Mouse (Mus musculus) embryonic facial prominence, embryonic 14.5 days (tissue): ENCODE measurements around the gene Uqcrc2. TPM values are rescaled to one million over a fixed set of nuclear protein-coding genes. Genes with fewer than 3 reads are reported as not detected.

Experiments
- ATAC-seq: fragments of 200-750 bp; cut with Nextera tagmentation; 2 replicates; pipeline ENCODE4 v1.8.0; 2017; ENCODE audit warnings: low read depth, moderate number of reproducible peaks, moderate TSS enrichment
- DNase-seq: peaks from one replicate; pipeline ENCODE4 v3.0.0-alpha.2; 2015; ENCODE audit warnings: low spot score
- H3K27ac ChIP-seq: fragments of 300-500 bp; sonication (generic); replicated peaks from 2 replicates; pipeline ENCODE4 v1.5.1; 2014; ENCODE audit warnings: low read depth, mild to moderate bottlenecking, low read length, moderate library complexity
- H3K27me3 ChIP-seq: fragments of 300-500 bp; sonication (generic); replicated peaks from 2 replicates; pipeline ENCODE4 v1.6.1; 2014; ENCODE audit warnings: low read length; ENCODE audit not compliant: control insufficient read depth, insufficient read depth
- H3K36me3 ChIP-seq: fragments of 300-500 bp; sonication (generic); 2 replicates; pipeline ENCODE4 v1.6.1; 2014; ENCODE audit warnings: low read length, mixed read lengths; ENCODE audit not compliant: control insufficient read depth, insufficient read depth
- H3K4me1 ChIP-seq: fragments of 300-500 bp; sonication (generic); 2 replicates; pipeline ENCODE4 v1.6.1; 2014; ENCODE audit warnings: antibody characterized with exemption, low read length; ENCODE audit not compliant: control insufficient read depth, insufficient read depth
- H3K4me2 ChIP-seq: fragments of 300-500 bp; sonication (generic); 2 replicates; pipeline ENCODE4 v1.6.1; 2014; ENCODE audit warnings: low read depth, mild to moderate bottlenecking, low read length, moderate library complexity, mixed read lengths
- H3K4me3 ChIP-seq: fragments of 300-500 bp; sonication (generic); 2 replicates; pipeline ENCODE4 v1.5.1; 2014; ENCODE audit warnings: low read depth, mild to moderate bottlenecking, low read length
- H3K9ac ChIP-seq: fragments of 300-500 bp; sonication (generic); 2 replicates; pipeline ENCODE4 v1.6.1; 2014; ENCODE audit warnings: low read depth, mild to moderate bottlenecking, low read length, moderate library complexity, mixed read lengths
- H3K9me3 ChIP-seq: fragments of 300-500 bp; sonication (generic); 2 replicates; pipeline ENCODE4 v1.6.1; 2016; ENCODE audit warnings: low read length; ENCODE audit not compliant: control insufficient read depth
- WGBS: fragments of 180-500 bp; shearing (Covaris S2); extraction: QIAGEN DNeasy Blood & Tissue Kit; methylation state at CpG from one replicate; pipeline ENCODE4 v1.1.7; 2014; 5-methylcytosine and 5-hydroxymethylcytosine counted together
- polyA plus RNA-seq: library from polyadenylated mRNA; unstranded; fragments of >200 nt; fragmentation: Nextera tagmentation; extraction: Ambion mirVana; gene quantifications from 2 replicates; pipeline ENCODE4 v1.2.1, GENCODE M21; 2014

The Uqcrc2 gene
- polyA plus RNA-seq, 1 experiment from 2014 or later, result 221 TPM

- 0% methylated on average over 28 of the region's 32 CpGs for WGBS
- DNase-seq, result no peak
- H3K27me3 ChIP-seq, result no peaks in the 10 kb centered on the region
- H3K36me3 ChIP-seq, result peaks cover 29% of the 10 kb centered on the region
- H3K27ac ChIP-seq, result peak overlapping the region; percentile 96
- peak overlapping the region; percentile 97 for H3K9ac ChIP-seq
- H3K4me2 ChIP-seq, result peak overlapping the region; percentile 90
- H3K9me3 ChIP-seq, result no peaks in the 10 kb centered on the region
- H3K4me3 ChIP-seq, result peak overlapping the region; percentile 97
- ATAC-seq, result peak; percentile 65
- peaks cover 15% of the 10 kb centered on the region for H3K4me1 ChIP-seq
Observed at GRCm38 (mm10) chr7:120635362-120635781, 396 bp downstream of the Uqcrc2 start.

DNA sequence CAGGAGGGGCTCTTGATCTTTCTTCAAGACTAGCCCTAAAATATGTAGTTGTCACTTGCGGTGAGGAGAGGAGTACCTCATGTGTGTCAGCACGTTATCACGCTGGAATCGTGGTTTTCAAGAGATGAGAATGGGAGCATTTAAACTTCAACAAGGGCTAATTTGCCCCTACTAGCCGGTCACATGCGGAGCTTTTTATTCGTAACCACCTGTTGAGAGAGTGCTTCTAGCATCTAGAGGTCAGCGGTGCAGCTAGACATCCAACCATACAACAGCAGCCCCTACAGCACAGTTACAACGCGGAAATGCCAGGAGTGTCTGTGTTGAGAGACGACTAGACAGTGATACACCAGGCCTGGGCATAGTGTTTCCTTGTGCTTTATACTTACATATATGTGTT lies 845 bp downstream of the Uqcrc2 start:
- Histone ChIP-seq H3K27me3 (no peaks in the 10 kb centered on the region), H3K4me1 (peaks cover 15% of the 10 kb centered on the region), H3K36me3 (peaks cover 34% of the 10 kb centered on the region), H3K9me3 (no peaks in the 10 kb centered on the region), H3K27ac (peak overlapping the region; percentile 96; the same call in 1 of the 2 replicates), H3K4me2 (peak overlapping the region; percentile 90), H3K4me3 (peak overlapping the region; percentile 97), H3K9ac (peak overlapping the region; percentile 97)
- DNase-seq (peak; percentile 24), ATAC-seq (no peak)
- WGBS, result 1% methylated on average over 11 of the region's 11 CpGs

- DNase-seq (no peak), ATAC-seq (no peak)
- H3K4me1 ChIP-seq, result no peaks in the 10 kb centered on the region
- no peak overlapping the region for H3K4me3 ChIP-seq
- peaks cover 89% of the 10 kb centered on the region for H3K36me3 ChIP-seq
- no peaks in the 10 kb centered on the region for H3K9me3 ChIP-seq
- no peaks in the 10 kb centered on the region for H3K27me3 ChIP-seq
- H3K4me2 ChIP-seq, result no peak overlapping the region
- WGBS, result 64% methylated on average over 4 of the region's 4 CpGs
- no peak overlapping the region for H3K27ac ChIP-seq
- no peak overlapping the region for H3K9ac ChIP-seq
Observed at GRCm38 (mm10) chr7:120643217-120643616, 8.2 kb downstream of the Uqcrc2 start.

DNA sequence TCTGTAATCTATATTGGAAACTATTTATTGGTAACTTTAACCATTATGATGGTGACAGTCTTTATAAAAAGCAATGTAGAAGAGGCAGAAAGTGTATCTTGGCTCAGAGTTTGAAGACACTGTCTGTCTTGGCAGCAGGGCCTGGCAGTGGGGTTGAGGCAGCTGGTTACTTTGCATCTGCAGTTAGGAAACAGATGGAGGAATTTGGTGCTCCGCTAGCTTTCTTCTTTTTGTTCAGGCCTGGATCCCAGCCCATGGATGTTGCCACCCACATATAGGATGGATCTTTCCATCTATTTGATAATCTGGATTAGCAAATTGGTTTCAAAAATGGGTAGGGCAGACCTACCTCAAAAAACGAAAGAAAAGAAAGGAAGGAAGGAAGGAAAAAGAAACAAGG lies 12.9 kb downstream of the Uqcrc2 start:
- no peaks in the 10 kb centered on the region for H3K4me1 ChIP-seq
- 87% methylated on average over 2 of the region's 2 CpGs for WGBS
- no peaks in the 10 kb centered on the region for H3K9me3 ChIP-seq
- no peak for DNase-seq
- no peak overlapping the region for H3K27ac ChIP-seq
- H3K36me3 ChIP-seq, result peaks cover 93% of the 10 kb centered on the region
- no peak for ATAC-seq
- no peak overlapping the region for H3K4me3 ChIP-seq
- H3K27me3 ChIP-seq, result no peaks in the 10 kb centered on the region
- no peak overlapping the region for H3K9ac ChIP-seq
- H3K4me2 ChIP-seq, result no peak overlapping the region

GRCm38 (mm10) chr7:120662079-120662478 lies 27.1 kb downstream of the Uqcrc2 start:
- Histone ChIP-seq H3K27ac (no peak overlapping the region), H3K4me3 (no peak overlapping the region), H3K9me3 (no peaks in the 10 kb centered on the region), H3K36me3 (peaks cover 35% of the 10 kb centered on the region), H3K27me3 (no peaks in the 10 kb centered on the region), H3K4me2 (no peak overlapping the region), H3K4me1 (no peaks in the 10 kb centered on the region), H3K9ac (no peak overlapping the region)
- DNase-seq (no peak), ATAC-seq (no peak)
- 94% methylated on average over 4 of the region's 4 CpGs for WGBS

DNA sequence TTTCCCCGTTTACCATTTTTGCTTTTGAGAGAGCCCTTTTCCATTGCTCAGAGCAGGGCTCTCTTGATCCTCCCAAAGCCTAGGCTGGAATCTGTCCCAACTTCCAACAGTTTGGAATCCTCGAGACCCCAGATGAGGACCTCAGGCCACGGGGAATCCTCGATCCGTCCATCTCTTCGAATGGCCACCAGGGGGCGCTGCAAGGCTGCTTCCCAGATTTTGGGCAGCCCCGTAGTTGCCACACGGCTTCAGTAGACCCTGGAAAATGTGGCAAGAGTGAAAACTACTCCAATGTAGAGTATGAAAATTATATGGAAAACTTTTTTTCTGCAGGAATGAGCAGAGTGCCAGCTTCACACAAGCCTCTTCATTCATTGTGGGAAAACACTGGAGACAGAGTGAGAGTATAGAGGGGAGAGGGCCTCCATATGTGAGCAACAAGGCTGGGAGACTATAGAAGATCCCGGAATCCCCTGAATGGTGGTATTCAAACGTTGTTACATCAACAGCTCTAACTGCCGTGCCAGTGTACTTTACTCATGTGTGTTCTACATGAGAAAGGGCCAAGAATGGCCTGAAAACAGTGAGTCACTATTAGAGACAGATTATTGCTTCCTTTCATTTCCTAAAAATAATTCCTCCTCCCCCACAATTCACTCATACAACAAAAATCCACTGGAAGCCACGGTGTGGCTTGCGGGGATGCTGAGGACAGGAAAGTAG lies 35.3 kb downstream of the Uqcrc2 start, which contains the start of gene Pdzd9:
Gene Pdzd9, minus strand, starts transcription at position 191 of the 723 bp plus-strand sequence.
- 0 out of 2 replicates have a peak within 1 kb of the TSS, but pooled peaks have one; percentile 2 for H3K27ac ChIP-seq
- ATAC-seq (peak; percentile 82), DNase-seq (peak; percentile 74)
- 20% methylated on average over 14 of the region's 14 CpGs for WGBS
- H3K4me1 ChIP-seq, result no peaks in the 10 kb centered on the region
- no peak within 1 kb of the TSS for H3K4me2 ChIP-seq
- no peak within 1 kb of the TSS for H3K4me3 ChIP-seq
- H3K27me3 ChIP-seq, result no peaks in the 10 kb centered on the region
- no peaks in the 10 kb centered on the region for H3K9me3 ChIP-seq
- no peak within 1 kb of the TSS for H3K9ac ChIP-seq
- no peaks in the 10 kb centered on the region for H3K36me3 ChIP-seq

GRCm38 (mm10) chr7:120671271-120671670 lies 36.3 kb downstream of the Uqcrc2 start:
- Histone ChIP-seq H3K4me3 (no peak overlapping the region), H3K27ac (no peak overlapping the region), H3K36me3 (no peaks in the 10 kb centered on the region), H3K4me1 (no peaks in the 10 kb centered on the region), H3K9ac (no peak overlapping the region), H3K27me3 (no peaks in the 10 kb centered on the region), H3K9me3 (no peaks in the 10 kb centered on the region), H3K4me2 (no peak overlapping the region)
- 71% methylated on average over 2 of the region's 2 CpGs for WGBS
- no peak for DNase-seq
- ATAC-seq, result 0 out of 2 replicates have a peak, but pooled peaks have one; percentile 48

DNA sequence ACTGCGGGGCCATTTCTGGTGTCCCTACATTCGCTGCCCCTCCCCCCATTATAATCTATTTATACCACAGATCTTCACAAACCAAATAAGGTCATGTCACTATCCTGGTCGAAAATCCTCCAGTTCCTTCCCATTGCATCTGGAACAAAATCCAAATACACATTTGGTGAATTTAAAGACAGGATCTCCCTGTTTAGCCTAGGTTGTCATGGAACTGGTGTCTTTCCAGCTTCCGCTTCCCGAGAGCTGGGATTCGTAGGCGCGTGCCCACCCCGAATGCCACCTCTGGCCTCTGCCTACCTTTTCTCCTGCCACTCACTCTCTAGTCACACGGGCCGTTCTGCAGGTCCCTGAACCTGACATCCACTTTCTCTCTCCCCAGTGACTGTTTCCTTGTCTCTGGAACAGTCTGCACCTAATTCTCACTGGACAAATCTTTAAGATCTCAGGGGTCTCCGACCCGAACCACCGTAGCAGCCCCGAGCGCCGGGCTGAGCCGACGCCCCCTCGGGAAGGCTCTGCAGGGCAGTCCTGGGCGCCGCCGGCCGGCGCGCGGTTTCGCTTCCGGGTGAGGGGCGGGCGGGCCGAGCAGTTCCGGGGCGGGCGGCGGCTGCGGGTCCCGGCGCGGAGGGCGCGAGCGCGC lies 42.1 kb downstream of the Uqcrc2 start, which contains the start of gene Mosmo:
Gene Mosmo, plus strand, starts transcription at position 618 of the 643 bp plus-strand sequence.
- no peaks in the 10 kb centered on the region for H3K36me3 ChIP-seq
- ATAC-seq (peak; percentile 97), DNase-seq (peak; percentile 69)
- peak within 1 kb of the TSS; percentile 73 for H3K4me2 ChIP-seq
- WGBS, result under 1% methylated on average over 24 of the region's 44 CpGs
- peak within 1 kb of the TSS; percentile 88 for H3K9ac ChIP-seq
- H3K4me3 ChIP-seq, result peak within 1 kb of the TSS; percentile 84
- H3K9me3 ChIP-seq, result no peaks in the 10 kb centered on the region
- H3K4me1 ChIP-seq, result peaks cover 21% of the 10 kb centered on the region; the same call in 1 of the 2 replicates
- H3K27ac ChIP-seq, result peak within 1 kb of the TSS; percentile 55
- H3K27me3 ChIP-seq, result no peaks in the 10 kb centered on the region
